Mouse (Mus musculus) midbrain, embryonic 16.5 days (tissue): ENCODE measurements around the gene Zfp946. TPM values are rescaled to one million over a fixed set of nuclear protein-coding genes. Genes with fewer than 3 reads are reported as not detected.

Experiments
- ATAC-seq: fragments of 200-750 bp; cut with Nextera tagmentation; 2 replicates; pipeline ENCODE4 v1.8.0; 2017; ENCODE audit warnings: moderate TSS enrichment
- H3K27ac ChIP-seq: fragments of 300-500 bp; sonication (generic); 2 replicates; pipeline ENCODE4 v1.5.1; 2014; ENCODE audit warnings: mild to moderate bottlenecking, low read length, mixed read lengths
- H3K27me3 ChIP-seq: fragments of 300-500 bp; sonication (generic); 2 replicates; pipeline ENCODE4 v1.6.1; 2014; ENCODE audit warnings: low read depth, low read length, mixed read lengths; ENCODE audit not compliant: control insufficient read depth, insufficient read depth
- H3K36me3 ChIP-seq: fragments of 300-500 bp; sonication (generic); 2 replicates; pipeline ENCODE4 v1.6.1; 2014; ENCODE audit warnings: mild to moderate bottlenecking, low read length, moderate library complexity, mixed read lengths; ENCODE audit not compliant: control insufficient read depth, insufficient read depth
- H3K4me1 ChIP-seq: fragments of 300-500 bp; sonication (generic); 2 replicates; pipeline ENCODE4 v1.6.1; 2014; ENCODE audit warnings: mild to moderate bottlenecking, low read length, mixed read lengths; ENCODE audit not compliant: control insufficient read depth, insufficient read depth
- H3K4me2 ChIP-seq: fragments of 300-500 bp; sonication (generic); 2 replicates; pipeline ENCODE4 v1.6.1; 2014; ENCODE audit warnings: mild to moderate bottlenecking, low read length, mixed read lengths
- H3K4me3 ChIP-seq: fragments of 300-500 bp; sonication (generic); 2 replicates; pipeline ENCODE4 v1.5.1; 2014; ENCODE audit warnings: low read depth, mild to moderate bottlenecking, low read length, moderate library complexity, mixed read lengths
- H3K9ac ChIP-seq: fragments of 300-500 bp; sonication (generic); 2 replicates; pipeline ENCODE4 v1.6.1; 2014; ENCODE audit warnings: low read depth, low read length, mixed read lengths
- H3K9me3 ChIP-seq: fragments of 300-500 bp; sonication (generic); replicated peaks from 2 replicates; pipeline ENCODE4 v1.6.1; 2014; ENCODE audit warnings: mild to moderate bottlenecking, low read length, mixed read lengths; ENCODE audit not compliant: control insufficient read depth, poor library complexity, severe bottlenecking
- WGBS: fragments of 180-500 bp; shearing (Covaris S2); extraction: QIAGEN DNeasy Blood & Tissue Kit; methylation state at CpG from one replicate; pipeline ENCODE4 v1.1.7; 2014; 5-methylcytosine and 5-hydroxymethylcytosine counted together
- polyA plus RNA-seq: library from polyadenylated mRNA; unstranded; fragments of >200 nt; fragmentation: Nextera tagmentation; extraction: Ambion mirVana; gene quantifications from 2 replicates; pipeline ENCODE4 v1.2.1, GENCODE M21; 2015

Gene Zfp946
- polyA plus RNA-seq, result 37.3 and 38.2 TPM in 2 replicates

DNA sequence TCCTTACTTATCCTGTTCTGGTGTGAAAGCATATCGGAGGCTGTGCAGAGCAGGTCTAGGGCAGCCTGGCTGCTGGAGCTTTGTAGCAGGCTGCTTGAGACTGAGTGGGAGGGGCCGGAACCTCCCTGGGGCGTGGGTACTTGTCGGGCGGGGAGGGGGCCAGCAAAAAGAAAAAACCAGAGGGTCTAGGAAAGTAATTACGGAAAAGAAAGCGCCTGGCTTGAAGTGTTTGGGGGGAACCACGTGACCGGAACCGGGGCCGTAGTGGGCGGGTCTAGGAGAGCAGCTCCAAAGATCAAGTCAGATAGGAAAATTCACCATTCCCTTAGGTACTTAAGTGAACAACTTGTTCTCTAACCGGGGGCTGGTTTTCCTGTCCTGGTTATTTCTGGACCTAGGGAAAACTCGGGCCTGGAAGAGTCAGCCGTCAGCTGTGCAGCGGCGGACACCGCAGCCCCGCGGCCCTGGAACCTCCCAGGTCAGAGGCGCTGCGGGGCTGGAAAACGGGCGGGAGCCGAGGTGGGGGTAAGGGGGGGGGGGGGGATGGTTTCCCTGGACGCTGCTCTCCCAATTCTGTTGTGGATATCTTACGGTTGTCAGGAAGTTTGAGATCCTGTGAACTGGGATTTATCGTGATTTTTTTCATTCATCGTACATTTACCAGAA, at the start of gene Zfp946:
Zfp946 (plus strand) TSS at position 271 of the 666 bp plus-strand sequence.
- Histone ChIP-seq H3K4me3 (peak within 1 kb of the TSS; percentile 69), H3K9ac (peak within 1 kb of the TSS; percentile 66), H3K36me3 (no peaks in the 10 kb centered on the region), H3K9me3 (no peaks in the 10 kb centered on the region), H3K4me1 (peaks cover 13% of the 10 kb centered on the region), H3K27me3 (no peaks in the 10 kb centered on the region), H3K4me2 (peak within 1 kb of the TSS; percentile 70), H3K27ac (peak within 1 kb of the TSS; percentile 84)
- under 1% methylated on average over 28 of the region's 29 CpGs for WGBS
- ATAC-seq, result peak; percentile 95

DNA sequence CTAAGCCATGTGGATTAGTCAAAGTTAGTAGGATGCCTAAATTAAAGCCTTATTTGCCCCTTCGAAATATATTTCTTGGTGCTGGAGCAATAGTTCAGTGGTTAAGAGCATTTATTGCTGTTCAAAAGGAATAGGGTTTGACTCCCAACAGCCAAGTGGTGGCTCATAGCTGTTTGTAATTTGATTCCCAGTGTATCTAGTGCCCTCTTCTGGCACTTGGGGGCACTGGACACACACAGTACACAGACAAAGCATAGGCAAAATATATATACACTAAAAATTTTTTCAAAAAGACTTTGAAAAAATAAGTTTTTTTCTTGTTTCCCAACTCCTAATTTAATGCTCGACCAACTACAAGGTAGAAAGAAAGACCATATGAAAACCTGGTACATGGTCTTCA, 13.3 kb upstream of the Zfp946 start:
- H3K36me3 ChIP-seq, result no peaks in the 10 kb centered on the region
- WGBS, result 82% methylated on average over 2 of the region's 2 CpGs

DNA sequence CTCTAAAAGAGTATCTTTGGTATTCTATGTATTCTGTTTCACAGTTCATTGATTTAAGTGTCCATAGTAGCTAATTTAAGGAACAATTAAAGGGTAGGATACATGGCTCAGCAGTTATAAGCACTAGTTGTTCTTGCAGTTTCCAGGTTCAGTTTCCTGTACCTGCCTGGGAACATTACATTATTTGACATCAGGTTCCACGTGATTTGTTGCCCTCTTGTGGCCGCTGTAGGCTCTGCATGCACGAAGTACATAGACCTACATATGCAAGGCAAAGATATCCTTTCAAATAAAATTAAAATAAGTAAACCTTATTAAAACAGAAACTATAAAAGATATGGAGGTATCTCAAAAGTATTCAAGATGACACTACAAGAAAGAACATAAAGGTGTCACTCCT, 6.5 kb upstream of the Zfp946 start:
- no peaks in the 10 kb centered on the region for H3K9me3 ChIP-seq
- H3K4me2 ChIP-seq, result no peak overlapping the region
- 0% methylated on average over 3 of the region's 3 CpGs for WGBS
- no peaks in the 10 kb centered on the region for H3K27me3 ChIP-seq
- H3K4me3 ChIP-seq, result no peak overlapping the region
- no peak overlapping the region for H3K9ac ChIP-seq
- H3K36me3 ChIP-seq, result no peaks in the 10 kb centered on the region
- no peak overlapping the region for H3K27ac ChIP-seq
- ATAC-seq, result peak; percentile 70; the same call in 1 of the 2 replicates
- no peaks in the 10 kb centered on the region for H3K4me1 ChIP-seq

More for the DNA sequence above, 13.3 kb upstream of the Zfp946 start:
- Histone ChIP-seq H3K4me2 (no peak overlapping the region), H3K9me3 (no peaks in the 10 kb centered on the region), H3K9ac (no peak overlapping the region), H3K4me3 (no peak overlapping the region), H3K27me3 (no peaks in the 10 kb centered on the region), H3K27ac (no peak overlapping the region), H3K4me1 (no peaks in the 10 kb centered on the region)
- ATAC-seq, result no peak

DNA sequence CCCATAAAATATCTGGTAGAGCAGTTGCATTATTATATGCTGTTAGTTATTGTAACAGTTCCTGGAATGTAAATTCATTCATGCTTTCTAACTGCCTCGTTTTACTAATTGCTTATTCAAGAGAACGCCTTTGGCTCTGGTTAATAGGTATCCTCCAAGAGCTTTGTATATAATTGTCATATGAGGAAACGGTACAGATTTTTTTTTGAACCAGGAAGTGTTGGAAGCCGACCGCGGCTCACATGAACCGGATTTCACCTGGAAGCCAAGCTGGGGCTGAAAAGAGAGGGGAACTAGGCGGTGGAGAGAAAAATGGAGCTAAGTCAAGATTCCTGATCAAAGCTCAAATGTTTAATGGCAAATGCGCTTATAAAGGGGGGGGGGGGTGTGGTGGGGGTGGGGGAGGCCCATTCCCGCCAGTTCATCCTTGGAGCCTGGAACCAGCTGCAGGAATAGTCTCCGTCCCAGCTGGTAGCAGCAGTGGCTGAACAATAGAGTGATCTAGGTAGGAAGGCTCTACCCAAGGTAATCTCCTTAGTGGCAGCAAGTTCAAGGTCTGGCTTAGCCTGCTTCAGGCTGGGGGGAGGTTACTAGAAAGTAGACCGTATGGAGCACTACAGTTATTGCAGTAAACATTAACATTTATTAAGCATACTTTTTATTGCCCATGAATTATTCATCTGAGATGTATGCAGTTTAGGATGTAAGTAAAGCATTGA, 773 bp downstream of the Zfp946 start:
- 3% methylated on average over 11 of the region's 12 CpGs for WGBS
- peak; percentile 55 for ATAC-seq

DNA sequence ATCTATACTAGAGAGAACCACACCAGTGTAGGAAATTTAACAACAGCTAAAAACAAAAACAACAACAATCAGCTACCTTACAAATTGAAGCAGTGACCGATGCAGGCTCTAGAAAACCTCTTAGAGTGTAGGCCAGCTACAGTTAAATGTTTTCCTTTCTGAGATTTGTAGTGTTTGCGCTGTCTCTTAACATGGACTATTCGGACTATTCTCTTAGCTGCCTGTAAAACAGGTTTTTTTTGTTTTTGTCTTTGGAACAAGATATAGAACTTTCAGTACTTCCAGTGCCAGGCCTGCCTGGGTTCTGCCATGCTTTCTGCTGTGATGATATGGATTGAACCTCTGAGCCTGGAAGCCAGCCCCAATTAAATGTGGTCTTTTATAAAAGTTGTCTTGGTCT, 23.7 kb downstream of the Zfp946 start:
- Histone ChIP-seq H3K36me3 (peaks cover 28% of the 10 kb centered on the region), H3K9ac (no peak overlapping the region), H3K9me3 (peaks cover 8% of the 10 kb centered on the region), H3K4me1 (no peaks in the 10 kb centered on the region), H3K4me2 (no peak overlapping the region), H3K4me3 (no peak overlapping the region), H3K27ac (no peak overlapping the region), H3K27me3 (no peaks in the 10 kb centered on the region)
- WGBS, result 98% methylated on average over 3 of the region's 3 CpGs
- ATAC-seq, result no peak

More for the DNA sequence above, 773 bp downstream of the Zfp946 start:
- Histone ChIP-seq H3K36me3 (no peaks in the 10 kb centered on the region), H3K9ac (peak overlapping the region; percentile 66), H3K4me3 (peak overlapping the region; percentile 69), H3K27me3 (no peaks in the 10 kb centered on the region), H3K9me3 (no peaks in the 10 kb centered on the region), H3K27ac (peak overlapping the region; percentile 84), H3K4me2 (peak overlapping the region; percentile 70), H3K4me1 (peaks cover 13% of the 10 kb centered on the region)

DNA sequence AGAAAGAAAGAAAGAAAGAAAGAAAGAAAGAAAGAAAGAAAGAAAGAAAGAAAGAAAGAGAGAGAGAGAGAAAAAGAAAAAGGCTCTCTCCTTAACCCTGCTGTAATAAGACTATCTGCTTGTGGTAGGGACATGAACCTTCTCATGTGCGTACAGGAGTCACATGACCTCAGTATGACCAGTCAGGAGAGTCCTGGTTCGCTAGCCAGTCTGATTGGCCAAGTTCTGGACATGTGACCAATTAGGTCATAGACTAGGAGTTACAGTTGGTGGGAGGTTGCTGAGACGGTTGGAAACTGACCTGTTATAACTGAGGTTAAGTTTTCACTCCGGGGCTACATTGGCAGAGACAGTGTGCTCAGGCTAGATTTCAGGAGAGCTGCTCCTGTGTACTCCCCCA, 73.1 kb downstream of the Zfp946 start:
- 75% methylated on average over 4 of the region's 4 CpGs for WGBS

More for the DNA sequence above, 73.1 kb downstream of the Zfp946 start:
- no peak overlapping the region for H3K4me3 ChIP-seq
- no peaks in the 10 kb centered on the region for H3K36me3 ChIP-seq
- H3K9me3 ChIP-seq, result no peaks in the 10 kb centered on the region; the same call in 1 of the 2 replicates
- no peak overlapping the region for H3K9ac ChIP-seq
- H3K4me2 ChIP-seq, result no peak overlapping the region
- no peak for ATAC-seq
- no peaks in the 10 kb centered on the region for H3K4me1 ChIP-seq
- no peak overlapping the region for H3K27ac ChIP-seq
- H3K27me3 ChIP-seq, result no peaks in the 10 kb centered on the region

Other genes starting within 250 kb of the Zfp946 start
- 3.8 and 3.9 TPM in 2 replicates for gene Zfp994, start 198.6 kb upstream of the Zfp946 start, polyA plus RNA-seq
- 12.6 and 13.3 TPM in 2 replicates for gene CT030661.1, start 109.4 kb upstream of the Zfp946 start, polyA plus RNA-seq
- gene Zfp944, start 62.8 kb upstream of the Zfp946 start, polyA plus RNA-seq, result 14.0 and 14.9 TPM in 2 replicates
- 10.7 and 11.9 TPM in 2 replicates for gene Zfp758, start 62.8 kb upstream of the Zfp946 start, polyA plus RNA-seq
- not detected in 2 replicates for gene Vmn2r111, start 149.3 kb downstream of the Zfp946 start, polyA plus RNA-seq
- gene Vmn2r112, start 176.7 kb downstream of the Zfp946 start, polyA plus RNA-seq, result not detected in 2 replicates